Mouse (Mus musculus) embryo, embryonic 10.5 days (tissue): Measurements from ENCODE around the gene Sdk1.
A peak's percentile ranks its signal among the peaks of the same experiment; 100 is the strongest.

ENCODE experiments used
- DNase-seq: peaks from one replicate; pipeline ENCODE4 v3.0.0-alpha.2; 2015; ENCODE audit warnings: low spot score

The Sdk1 gene

GRCm38 (mm10) chr5:141344376-141344775 lies 103.1 kb downstream of the Sdk1 start:
- no peak for DNase-seq

- DNase-seq = no peak
These were observed 104.2 kb downstream of the Sdk1 start for GRCm38 (mm10) chr5:141345476-141345875.

GRCm38 (mm10) chr5:141362676-141363075 lies 121.4 kb downstream of the Sdk1 start:
- peak; percentile 59 for DNase-seq

- DNase-seq = no peak
These were observed 122.7 kb downstream of the Sdk1 start for GRCm38 (mm10) chr5:141363956-141364355.

GRCm38 (mm10) chr5:141368567-141368966 lies 127.3 kb downstream of the Sdk1 start:
- no peak for DNase-seq

- DNase-seq = no peak
These were observed 133.5 kb downstream of the Sdk1 start for GRCm38 (mm10) chr5:141374797-141375196.

- DNase-seq = peak; percentile 46
These were observed 138.8 kb downstream of the Sdk1 start for GRCm38 (mm10) chr5:141379836-141380773.

- DNase-seq = no peak
These were observed 139.5 kb downstream of the Sdk1 start for GRCm38 (mm10) chr5:141380774-141381156.

- no peak for DNase-seq
These were observed 140.3 kb downstream of the Sdk1 start for GRCm38 (mm10) chr5:141381581-141381980.

GRCm38 (mm10) chr5:141382246-141382835 lies 141.1 kb downstream of the Sdk1 start:
- no peak for DNase-seq

- DNase-seq = no peak
These were observed 147.2 kb downstream of the Sdk1 start for GRCm38 (mm10) chr5:141388451-141388850.

- no peak for DNase-seq
These were observed 149.3 kb downstream of the Sdk1 start for GRCm38 (mm10) chr5:141390541-141390940.

GRCm38 (mm10) chr5:141391153-141391552 lies 149.9 kb downstream of the Sdk1 start:
- no peak for DNase-seq

- DNase-seq = no peak
These were observed 152.6 kb downstream of the Sdk1 start for GRCm38 (mm10) chr5:141393846-141394245.

GRCm38 (mm10) chr5:141394586-141394985 lies 153.3 kb downstream of the Sdk1 start:
- no peak for DNase-seq

GRCm38 (mm10) chr5:141403741-141404140 lies 162.5 kb downstream of the Sdk1 start:
- DNase-seq = no peak

GRCm38 (mm10) chr5:141404651-141405050 lies 163.4 kb downstream of the Sdk1 start:
- DNase-seq = peak; percentile 30

- no peak for DNase-seq
These were observed 165.6 kb downstream of the Sdk1 start for GRCm38 (mm10) chr5:141406926-141407325.

- DNase-seq = no peak
These were observed 171.7 kb downstream of the Sdk1 start for GRCm38 (mm10) chr5:141413013-141413412.

- DNase-seq = no peak
These were observed 174.5 kb downstream of the Sdk1 start for GRCm38 (mm10) chr5:141415644-141416243.

GRCm38 (mm10) chr5:141428132-141428531 lies 186.8 kb downstream of the Sdk1 start:
- no peak for DNase-seq

- DNase-seq = no peak
These were observed 192.0 kb downstream of the Sdk1 start for GRCm38 (mm10) chr5:141433286-141433685.

GRCm38 (mm10) chr5:141447247-141447646 lies 206.0 kb downstream of the Sdk1 start:
- DNase-seq = no peak
